Mouse (Mus musculus) MEL (cell line): ENCODE measurements around the gene Alox15.

ENCODE experiments used
- BHLHE40 ChIP-seq: IDR thresholded peaks from 2 replicates; pipeline ENCODE4 v1.6.1; 2012; ENCODE audit warnings: low read depth, mild to moderate bottlenecking, inconsistent platforms, low read length, improper control_type of control experiment, borderline replicate concordance
- CTCF ChIP-seq, 3 experiments: IDR thresholded peaks in 2 of 3; conservative IDR thresholded peaks in 1 of 3; 2 replicates each; pipeline ENCODE4 v1.5.1; 2011 to 2012; ENCODE audit warnings: low read length in 3 of 3, low read depth in 2 of 3, mild to moderate bottlenecking in 2 of 3, improper control_type of control experiment in 1 of 3, inconsistent platforms in 1 of 3, mixed read lengths in 1 of 3, moderate library complexity in 1 of 3; ENCODE audit not compliant: control insufficient read depth in 1 of 3, insufficient read depth in 1 of 3, poor library complexity in 1 of 3, severe bottlenecking in 1 of 3
- E2F4 ChIP-seq: IDR thresholded peaks from 2 replicates; pipeline ENCODE4 v1.6.1; 2011; ENCODE audit warnings: low read depth, low read length, improper control_type of control experiment, borderline replicate concordance
- JUND ChIP-seq: IDR thresholded peaks from 2 replicates; pipeline ENCODE4 v1.6.1; 2011; ENCODE audit warnings: low read depth, mild to moderate bottlenecking, improper control_type of control experiment, low read length
- MAFK ChIP-seq: IDR thresholded peaks from 2 replicates; pipeline ENCODE4 v1.6.1; 2011; ENCODE audit warnings: low read depth, mild to moderate bottlenecking, low read length, improper control_type of control experiment, borderline replicate concordance
- MAX ChIP-seq: IDR thresholded peaks from 2 replicates; pipeline ENCODE4 v1.6.1; 2011; ENCODE audit warnings: low read length, improper control_type of control experiment
- MXI1 ChIP-seq: IDR thresholded peaks from 2 replicates; pipeline ENCODE4 v1.6.1; 2011; ENCODE audit warnings: mild to moderate bottlenecking, low read depth, low read length, improper control_type of control experiment
- MYC ChIP-seq: IDR thresholded peaks from 2 replicates; pipeline ENCODE4 v1.6.1; 2011; ENCODE audit warnings: low read depth, mild to moderate bottlenecking, low read length, improper control_type of control experiment, moderate library complexity
- POLR2A ChIP-seq, 2 experiments: IDR thresholded peaks; 2 replicates each; pipeline ENCODE4 v1.6.1; 2011 to 2012; ENCODE audit warnings: low read length in 2 of 2, mild to moderate bottlenecking in 2 of 2, control low read depth in 1 of 2, improper control_type of control experiment in 1 of 2, low read depth in 1 of 2, moderate library complexity in 1 of 2; ENCODE audit not compliant: control insufficient read depth in 1 of 2, insufficient read depth in 1 of 2, poor library complexity in 1 of 2
- POLR2AphosphoS5 ChIP-seq: IDR thresholded peaks from 2 replicates; pipeline ENCODE4 v1.6.1; 2012; ENCODE audit warnings: low read depth, borderline replicate concordance, mild to moderate bottlenecking, inconsistent platforms, low read length, moderate library complexity, mixed read lengths
- UBTF ChIP-seq: IDR thresholded peaks from 2 replicates; pipeline ENCODE4 v1.6.1; 2012; ENCODE audit warnings: low read depth, mild to moderate bottlenecking, inconsistent platforms, low read length, improper control_type of control experiment, moderate library complexity, borderline replicate concordance; ENCODE audit not compliant: insufficient read depth
- USF2 ChIP-seq, 2 experiments: IDR thresholded peaks; 2 replicates each; pipeline ENCODE4 v1.6.1; 2011 to 2012; ENCODE audit warnings: improper control_type of control experiment in 2 of 2, low read length in 2 of 2, borderline replicate concordance in 1 of 2, inconsistent platforms in 1 of 2, low read depth in 1 of 2, mild to moderate bottlenecking in 1 of 2; ENCODE audit not compliant: insufficient read depth in 1 of 2
- ZKSCAN1 ChIP-seq: IDR thresholded peaks from 2 replicates; pipeline ENCODE4 v1.6.1; 2012; ENCODE audit warnings: low read depth, mild to moderate bottlenecking, inconsistent platforms, low read length, improper control_type of control experiment, moderate library complexity

- TF ChIP-seq CTCF (IDR thresholded peaks at IDR 0.05 in 2 of 3, conservative IDR thresholded peaks at IDR 0.05 in 1 of 3; ENCODE audit: control insufficient read depth in 1 of 3, insufficient read depth in 1 of 3, low read depth in 2 of 3, low read length in 3 of 3, poor library complexity in 1 of 3, severe bottlenecking in 1 of 3): no peak
- TF ChIP-seq UBTF: no peak
- TF ChIP-seq MYC: no peak
- no peak for TF ChIP-seq MAFK
- no peak for TF ChIP-seq E2F4
- TF ChIP-seq POLR2A (IDR thresholded peaks at IDR 0.05; ENCODE audit: control insufficient read depth in 1 of 2, insufficient read depth in 1 of 2, low read depth in 1 of 2, low read length in 2 of 2, poor library complexity in 1 of 2): no peak
- TF ChIP-seq USF2 (IDR thresholded peaks at IDR 0.05; ENCODE audit: borderline replicate concordance in 1 of 2, insufficient read depth in 1 of 2, low read depth in 1 of 2, low read length in 2 of 2): no peak
- no peak for TF ChIP-seq MXI1
- no peak for TF ChIP-seq BHLHE40
- TF ChIP-seq JUND: no peak
- no peak for TF ChIP-seq POLR2AphosphoS5
- no peak for TF ChIP-seq MAX
- no peak for TF ChIP-seq ZKSCAN1
These were observed 29.3 kb downstream of the Alox15 start, which contains the start of gene Alox12e for GRCm38 (mm10) chr11:70322528-70322927.
